Comparison of ENCODE assay signal across 1 mouse cellular context in genomic region chr19:8817001-8817400, GRCm38 (mm10).
TF ChIP-seq lines count a peak whose summit lies in the region.

No protein-coding gene starts in this region.

TF ChIP-seq in MEL, 35 proteins besides CTCF, POLR2A, EP300 and RAD21 (continued from another document):
- no peak for TF ChIP-seq NRF1 (IDR thresholded peaks at IDR 0.05; ENCODE audit: insufficient read depth, low read depth, low read length, poor library complexity, severe bottlenecking)
